Mouse (Mus musculus) kidney, postnatal 25 days (tissue): Measurements from ENCODE around the gene Tas2r103.

Experiments
- DNase-seq, 2 experiments: peaks; one replicate each; pipeline ENCODE4 v3.0.0; 2021; ENCODE audit warnings: mixed read lengths in 2 of 2

Gene Tas2r103

DNA sequence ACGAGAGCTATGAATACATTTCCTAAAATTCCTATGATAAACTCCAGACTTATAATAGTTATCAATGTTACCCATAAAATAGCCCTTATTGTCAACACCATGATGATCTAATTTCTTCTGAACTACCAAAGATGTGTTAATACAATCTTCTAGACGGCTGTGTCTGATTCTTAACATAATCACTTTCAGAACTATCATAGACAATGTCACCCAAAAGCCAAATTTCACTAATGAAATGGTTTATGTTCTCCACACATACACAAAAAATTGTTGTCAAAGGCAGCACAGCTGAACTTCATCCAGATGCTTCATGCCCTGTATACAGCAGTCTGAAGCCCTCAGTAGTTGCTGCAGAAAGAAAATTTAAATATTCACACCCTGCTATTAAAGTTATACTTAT is at the start of gene Tas2r103:
Gene Tas2r103, minus strand, starts transcription at position 101 of the 400 bp plus-strand sequence.
- no peak for DNase-seq

DNA sequence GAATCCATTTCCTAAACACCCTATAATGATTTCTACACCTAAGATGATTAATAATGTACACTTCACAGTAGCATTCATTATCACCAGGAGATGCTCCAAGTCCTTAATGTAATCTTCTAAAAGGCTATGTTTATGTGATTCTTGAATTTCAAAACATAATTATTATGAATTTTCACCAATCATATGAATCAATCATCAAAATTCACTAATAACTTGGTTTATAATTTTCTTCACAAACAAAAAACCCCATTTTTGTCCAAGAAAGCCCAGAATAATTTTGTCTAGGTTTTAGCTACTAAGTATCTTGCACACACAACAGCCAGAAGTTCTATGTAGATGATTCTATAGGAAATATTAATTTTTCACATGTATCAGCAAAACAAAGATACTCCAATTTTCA is 18.8 kb upstream of the Tas2r103 start, which contains the start of gene Tas2r140:
Gene Tas2r140, minus strand, starts transcription at position 101 of the 400 bp plus-strand sequence.
- DNase-seq = no peak
